Mouse (Mus musculus) activated CD4-positive, CD25-positive, alpha-beta regulatory T cell, adult 9 weeks (primary cell): ENCODE measurements around the gene Guca1b. TPM values are rescaled to one million over a fixed set of nuclear protein-coding genes. Genes with fewer than 3 reads are reported as not detected.

Source experiments
- polyA plus RNA-seq: library from polyadenylated mRNA; unstranded; fragments of 100-300 nt; shearing (Covaris generic); gene quantifications from one replicate; pipeline ENCODE4 v1.2.1, GENCODE M21; 2017

Gene Guca1b
- 2.2 TPM for polyA plus RNA-seq

DNA sequence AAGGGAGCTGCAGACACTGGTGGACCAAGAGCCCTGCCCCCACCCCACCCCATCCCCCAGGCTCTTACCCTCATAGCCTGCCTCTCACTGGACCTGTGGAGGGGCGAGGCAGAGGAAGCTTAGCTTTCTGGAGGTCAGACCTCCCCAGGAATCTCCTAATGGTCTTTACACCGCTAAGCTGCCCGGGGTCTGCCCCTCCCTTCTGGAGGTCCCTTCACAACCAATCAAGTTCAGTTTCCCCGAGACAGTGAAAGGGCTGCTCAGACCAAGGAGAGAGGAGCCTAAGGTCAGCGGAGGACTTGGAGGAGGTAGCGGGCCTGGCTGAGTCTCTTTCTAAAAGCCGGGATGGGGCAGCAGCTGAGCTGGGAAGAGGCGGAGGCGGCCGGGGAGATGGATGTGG lies at the start of gene Guca1b:
Guca1b (plus strand) TSS at position 249 of the 400 bp plus-strand sequence.

DNA sequence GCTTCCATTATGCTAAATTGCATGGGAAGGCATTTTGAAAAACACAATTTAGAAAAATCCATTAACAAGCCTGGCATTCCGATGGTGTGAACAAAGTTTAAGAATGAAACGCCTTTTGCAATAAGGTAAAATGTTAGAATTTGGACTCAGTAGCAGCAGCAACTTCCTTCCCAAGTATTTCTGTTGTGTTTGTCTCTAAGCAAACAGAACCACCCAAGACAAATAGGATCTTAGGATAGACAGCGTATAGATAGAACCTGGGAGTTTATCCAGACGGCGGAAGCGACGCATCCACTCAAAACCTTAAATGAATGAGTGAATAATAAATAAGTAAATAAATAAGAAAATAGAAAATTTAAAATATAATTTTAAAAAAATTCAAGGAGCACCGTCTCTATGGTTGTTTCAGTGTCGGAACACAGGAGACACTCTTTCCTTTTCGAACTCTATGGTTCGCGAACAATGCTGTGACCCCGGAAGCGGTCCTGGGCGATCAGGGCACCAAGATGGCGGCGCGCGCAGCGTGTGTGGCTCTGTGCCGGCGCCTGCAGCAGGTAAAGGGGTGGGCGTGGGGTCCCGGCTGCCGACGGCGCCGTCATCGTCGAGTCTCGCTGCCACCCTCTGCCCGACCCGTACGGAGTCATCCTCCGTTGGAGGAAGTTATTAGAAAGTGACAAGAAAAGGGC lies 16.6 kb upstream of the Guca1b start, which contains the start of gene Mrps10:
Mrps10 (plus strand) TSS at position 487 of the 686 bp plus-strand sequence.

DNA sequence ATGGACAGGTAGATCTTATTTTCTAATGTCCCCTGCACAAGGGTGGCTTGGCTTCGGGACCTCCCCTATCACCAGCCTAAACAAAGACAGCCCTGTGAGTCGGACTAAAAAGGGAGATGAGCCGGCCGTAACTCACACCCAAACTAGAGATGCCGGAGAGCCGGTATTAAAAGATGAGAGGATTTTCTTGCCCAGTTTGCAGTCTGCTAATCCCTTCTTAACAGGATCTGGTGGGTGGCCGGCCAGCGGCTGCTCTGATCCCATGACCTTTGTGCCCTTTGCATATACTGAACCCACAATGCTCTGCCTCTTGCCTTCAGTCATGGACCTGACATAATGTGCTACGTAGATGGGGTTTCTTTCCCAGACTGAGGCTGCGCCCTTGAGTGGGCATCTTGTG lies 15.3 kb downstream of the Guca1b start, which contains the start of gene Guca1a:
Guca1a (minus strand) TSS at position 134 of the 400 bp plus-strand sequence.

DNA sequence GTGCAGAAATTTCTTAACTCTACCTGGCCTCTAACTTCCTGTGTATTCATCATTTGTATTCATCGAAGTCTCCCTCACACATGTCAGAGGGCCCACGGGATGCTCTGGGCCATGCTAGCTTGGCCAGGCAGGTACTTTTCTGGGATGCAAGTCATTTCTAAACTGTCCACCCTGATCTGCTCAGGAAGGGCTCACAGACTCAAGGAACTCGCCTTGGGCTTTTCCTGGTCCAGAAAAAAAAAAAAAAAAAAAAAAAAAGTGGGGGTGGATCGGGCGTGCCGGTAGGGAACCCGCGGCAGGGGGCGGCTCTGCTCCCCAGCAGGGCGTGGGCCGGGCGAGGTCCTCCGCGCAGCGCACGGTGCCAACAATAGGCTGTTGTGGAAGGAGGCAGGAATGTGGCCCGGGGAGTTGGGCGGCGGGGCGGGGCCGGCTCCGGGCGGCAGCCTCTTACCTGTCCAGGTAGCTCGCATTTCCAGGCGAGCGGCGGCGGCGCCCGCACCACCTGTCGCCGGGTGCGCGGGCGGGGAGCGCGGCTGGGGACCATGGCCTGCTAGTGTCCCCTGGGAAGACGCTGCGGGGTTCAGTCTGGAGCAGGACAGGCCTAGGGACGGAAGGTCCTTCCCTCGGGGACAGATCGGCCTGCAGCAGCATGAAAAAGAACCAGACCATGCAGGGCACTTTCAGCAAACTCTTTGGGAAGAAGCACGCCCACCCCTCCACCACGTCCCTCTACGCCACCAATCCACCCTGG lies 51.1 kb downstream of the Guca1b start, which contains the start of gene AI661453:
AI661453 (plus strand) TSS at position 460 of the 751 bp plus-strand sequence.

DNA sequence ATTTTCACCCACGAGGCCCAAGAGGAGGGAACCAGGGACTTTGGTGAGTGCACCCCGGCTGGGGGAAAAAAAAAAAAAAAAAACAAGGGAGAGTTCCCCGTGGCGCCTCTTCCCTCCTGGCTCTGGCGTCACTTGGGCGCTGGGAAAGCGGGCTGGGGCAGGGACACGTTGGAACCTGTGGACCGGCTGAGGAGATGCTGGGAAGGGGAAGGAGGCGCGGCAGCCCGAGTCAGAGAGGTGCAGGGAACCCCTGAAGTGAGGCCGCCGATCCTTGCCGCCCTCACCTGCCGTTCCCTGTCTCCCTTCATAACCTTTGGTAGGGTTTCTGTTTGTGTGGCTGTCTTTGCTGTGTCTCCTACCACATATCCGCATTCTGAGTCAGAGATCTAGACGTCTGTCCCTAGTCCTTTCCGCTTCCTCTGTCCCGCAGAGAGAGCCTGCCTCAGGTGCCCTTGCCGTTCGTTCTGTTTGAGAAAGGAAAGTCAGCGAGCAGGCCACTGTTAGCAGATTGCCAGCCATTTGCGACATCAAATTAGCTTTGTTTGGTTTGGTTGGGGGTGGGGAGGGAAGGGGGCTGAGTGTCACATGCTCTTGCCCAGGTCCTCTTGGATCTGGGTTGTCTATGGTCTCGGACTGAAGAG lies 51.8 kb downstream of the Guca1b start, which contains the start of gene 1700001C19Rik:
1700001C19Rik (minus strand) TSS at position 470 of the 641 bp plus-strand sequence.

Other genes with a start within 250 kb of the Guca1b start
- 42.8 TPM for gene Mrps10, start 16.5 kb upstream of the Guca1b start, polyA plus RNA-seq
- not detected for gene Guca1a, start 15.2 kb downstream of the Guca1b start, polyA plus RNA-seq
- gene AI661453, start 51.2 kb downstream of the Guca1b start, polyA plus RNA-seq = not detected
- gene 1700001C19Rik, start 52.0 kb downstream of the Guca1b start, polyA plus RNA-seq = not detected
- gene Taf8, start 116.9 kb downstream of the Guca1b start, polyA plus RNA-seq = 56.7 TPM
- gene Ccnd3, start 119.7 kb downstream of the Guca1b start, polyA plus RNA-seq = 273 TPM
- 19.4 TPM for gene Bysl, start 226.1 kb downstream of the Guca1b start, polyA plus RNA-seq
- 44.2 TPM for gene Med20, start 226.2 kb downstream of the Guca1b start, polyA plus RNA-seq
- gene Gm20517, start 226.2 kb downstream of the Guca1b start, polyA plus RNA-seq = 0.75 TPM
- 0.32 TPM for gene Usp49, start 245.3 kb downstream of the Guca1b start, polyA plus RNA-seq